Mouse (Mus musculus): ENCODE results near the gene Ogfrl1.

Gene Ogfrl1

GRCm38 (mm10) chr1:23321331-23321851 is 76.2 kb downstream of the Ogfrl1 start:
- Histone ChIP-seq H3K4me1 (replicated peaks; ENCODE audit: low read depth, low read length) (peaks cover 3% of the 10 kb centered on the region; the same call in 1 of the 2 replicates), H3K9me3 (ENCODE audit: low read length) (no peaks in the 10 kb centered on the region), H3K36me3 (ENCODE audit: insufficient read depth, low read length) (no peaks in the 10 kb centered on the region), H3K27me3 (ENCODE audit: insufficient read depth, low read length) (no peaks in the 10 kb centered on the region), H3K4me3 (replicated peaks; ENCODE audit: low read length) (no peak overlapping the region)
- no peak for TF ChIP-seq POU5F1 (IDR thresholded peaks at IDR 0.05; ENCODE audit: borderline replicate concordance, low read length)
- TF ChIP-seq CTCF (conservative IDR thresholded peaks at IDR 0.05; ENCODE audit: low read length), result no peak

- Histone ChIP-seq H3K36me3 (ENCODE audit: insufficient read depth, low read length) (no peaks in the 10 kb centered on the region), H3K9me3 (ENCODE audit: low read length) (no peaks in the 10 kb centered on the region), H3K27me3 (ENCODE audit: insufficient read depth, low read length) (no peaks in the 10 kb centered on the region), H3K4me1 (replicated peaks; ENCODE audit: low read depth, low read length) (peaks cover 3% of the 10 kb centered on the region; the same call in 1 of the 2 replicates), H3K4me3 (replicated peaks; ENCODE audit: low read length) (no peak overlapping the region)
- TF ChIP-seq NANOG (IDR thresholded peaks at IDR 0.05; ENCODE audit: borderline replicate concordance, low read length) (no peak), POU5F1 (IDR thresholded peaks at IDR 0.05; ENCODE audit: borderline replicate concordance, low read length) (no peak), CTCF (conservative IDR thresholded peaks at IDR 0.05; ENCODE audit: low read length) (no peak)
Observed at GRCm38 (mm10) chr1:23320591-23321195, 76.9 kb downstream of the Ogfrl1 start.
